In genomic region chr13:56112980-56113379, GRCm38 (mm10) we compare ENCODE assay signal across 8 mouse cellular contexts. TPM values are rescaled to one million over a fixed set of nuclear protein-coding genes. Genes with fewer than 3 reads are reported as not detected.
DNase-seq lines count a peak whose midpoint lies in the region; ATAC-seq and TF ChIP-seq lines count a peak whose summit lies in the region.

No protein-coding gene starts in this region.

- DNase-seq in kidney, adult 11 months, result no peak
- DNase-seq in brain, embryonic 14.5 days (ENCODE audit: low read depth), result peak; percentile 29
- no peak for DNase-seq in testis, postnatal 10 days (ENCODE audit: low spot score)
- DNase-seq in gastrocnemius, adult 18-20 months (ENCODE audit: low spot score), result no peak

- H3K36me3 ChIP-seq in kidney, embryonic 16.5 days (ENCODE audit: insufficient read depth, low read length), result peaks cover 5% of the 10 kb centered on the region; the same call in 1 of the 2 replicates
- peaks cover 25% of the 10 kb centered on the region; the same call in 1 of the 2 replicates for H3K36me3 ChIP-seq in embryonic facial prominence, embryonic 13.5 days
- peaks cover 46% of the 10 kb centered on the region for H3K36me3 ChIP-seq in liver, embryonic 15.5 days (replicated peaks)

- no peak for TF ChIP-seq POLR2A in brain, embryonic 14.5 days (IDR thresholded peaks at IDR 0.05; ENCODE audit: borderline replicate concordance, extremely low read depth, insufficient read depth, insufficient read length, poor library complexity, severe bottlenecking)

- H3K4me2 ChIP-seq in kidney, embryonic 16.5 days (replicated peaks; ENCODE audit: low read depth, low read length), result no peak overlapping the region
- peak overlapping the region; percentile 48 for H3K4me2 ChIP-seq in embryonic facial prominence, embryonic 13.5 days
- H3K4me2 ChIP-seq in liver, embryonic 15.5 days, result no peak overlapping the region

- no peak for TF ChIP-seq CTCF in brain, embryonic 14.5 days (IDR thresholded peaks at IDR 0.05; ENCODE audit: borderline replicate concordance, extremely low read depth, insufficient read depth, insufficient read length)

- H3K27me3 ChIP-seq in kidney, embryonic 16.5 days (ENCODE audit: insufficient read depth, low read length), result no peaks in the 10 kb centered on the region
- no peaks in the 10 kb centered on the region for H3K27me3 ChIP-seq in embryonic facial prominence, embryonic 13.5 days
- no peaks in the 10 kb centered on the region for H3K27me3 ChIP-seq in liver, embryonic 15.5 days

- H3K4me1 ChIP-seq in kidney, embryonic 16.5 days (ENCODE audit: insufficient read depth, low read length), result peaks cover 91% of the 10 kb centered on the region
- H3K4me1 ChIP-seq in embryonic facial prominence, embryonic 13.5 days, result peaks cover 98% of the 10 kb centered on the region
- H3K4me1 ChIP-seq in liver, embryonic 15.5 days (replicated peaks), result peaks cover 6% of the 10 kb centered on the region; the same call in 1 of the 2 replicates

- no peak for ATAC-seq in kidney, embryonic 16.5 days (ENCODE audit: low FRiP score, low TSS enrichment)
- no peak for ATAC-seq in embryonic facial prominence, embryonic 13.5 days (ENCODE audit: insufficient number of reproducible peaks, insufficient read depth, low FRiP score, low TSS enrichment, low read depth)
- ATAC-seq in liver, embryonic 15.5 days (ENCODE audit: insufficient read depth), result no peak
- ATAC-seq in erythroid progenitor cell, adult 5-6 weeks (replicated peaks; ENCODE audit: low FRiP score, poor library complexity, severe bottlenecking), result no peak

- H3K4me3 ChIP-seq in kidney, embryonic 16.5 days (ENCODE audit: low read length), result no peak overlapping the region
- no peak overlapping the region for H3K4me3 ChIP-seq in embryonic facial prominence, embryonic 13.5 days
- no peak overlapping the region for H3K4me3 ChIP-seq in liver, embryonic 15.5 days (replicated peaks)

- H3K27ac ChIP-seq in kidney, embryonic 16.5 days (ENCODE audit: low read length), result peak overlapping the region; percentile 50; the same call in 1 of the 2 replicates
- peak overlapping the region; percentile 89 for H3K27ac ChIP-seq in embryonic facial prominence, embryonic 13.5 days
- H3K27ac ChIP-seq in liver, embryonic 15.5 days (replicated peaks), result 0 out of 2 replicates have a peak overlapping the region, but pooled peaks have one; percentile 6

- H3K9ac ChIP-seq in kidney, embryonic 16.5 days (replicated peaks; ENCODE audit: low read length), result peak overlapping the region; percentile 4; the same call in 1 of the 2 replicates
- H3K9ac ChIP-seq in embryonic facial prominence, embryonic 13.5 days, result peak overlapping the region; percentile 54
- H3K9ac ChIP-seq in liver, embryonic 15.5 days, result no peak overlapping the region

- H3K9me3 ChIP-seq in kidney, embryonic 16.5 days (ENCODE audit: low read length), result no peaks in the 10 kb centered on the region
- no peaks in the 10 kb centered on the region for H3K9me3 ChIP-seq in embryonic facial prominence, embryonic 13.5 days
- H3K9me3 ChIP-seq in liver, embryonic 15.5 days (replicated peaks), result no peaks in the 10 kb centered on the region

- WGBS in kidney, embryonic 16.5 days, result 44% methylated on average over 13 of the region's 13 CpGs
- WGBS in embryonic facial prominence, embryonic 13.5 days, result 27% methylated on average over 13 of the region's 13 CpGs
- WGBS in liver, embryonic 15.5 days (ENCODE audit: insufficient replicate concordance), result 75% methylated on average over 13 of the region's 13 CpGs

RNA-seq across cellular contexts. Expression of gene H2afy, which starts 23.2 kb away (rescaled TPM):
- 367 and 386 TPM in 2 replicates for polyA plus RNA-seq in kidney, embryonic 16.5 days (2015; fragmentation: Nextera tagmentation; extraction: Ambion mirVana)
- 317 and 334 TPM in 2 replicates for polyA plus RNA-seq in brain, embryonic 14.5 days (2012; rRNA removed)
- polyA plus RNA-seq in embryonic facial prominence, embryonic 13.5 days (2015; fragmentation: Nextera tagmentation; extraction: Ambion mirVana), result 338 and 383 TPM in 2 replicates
- polyA plus RNA-seq in liver, embryonic 15.5 days (2015; fragmentation: Nextera tagmentation; extraction: Ambion mirVana), result 83.7 and 87.4 TPM in 2 replicates
- total RNA-seq in erythroid progenitor cell, adult 5-6 weeks (2015; ENCODE audit: low replicate concordance), result 63.4 and 72.5 TPM in 2 replicates
- total RNA-seq in erythroid progenitor cell, adult 5-6 weeks (2017; ENCODE audit: low replicate concordance), result 62.3 and 78.6 TPM in 2 replicates
- 10 to 100 TPM; 59.7 to 70.6 TPM for total RNA-seq in gastrocnemius, adult 18-20 months (2021)

Comparison
In these comparisons a context has a peak if more than half of its experiments do, and no peak if none do; other contexts are left out.
1. H3K27ac ChIP-seq: peak in every context shown above with its lines; median percentile 89 in embryonic facial prominence, embryonic 13.5 days; 50 in kidney, embryonic 16.5 days; 6 in liver, embryonic 15.5 days.